Comparison of ENCODE assay signal across 31 mouse cellular contexts in genomic region chr2:84539096-84539495, GRCm38 (mm10).
"Had no signal": no experiment of that assay in that cellular context is flagged by ENCODE, and none has a peak within 500 bp of the region (broad histone marks: within the 10 kb centered on the region; RNA-seq: fewer than 3 reads in every experiment).

No protein-coding gene starts in this region.

- DNase-seq: left cerebral cortex, postnatal 4 days; liver; liver, embryonic 13.5 days; liver, postnatal 0 days; lung, adult 18-20 months; lung, adult 2 months; lung, embryonic 14.5 days; lung, postnatal 10 days; lung, postnatal 14 days; lung, postnatal 36 days; lung, postnatal 4 days; midbrain, embryonic 14.5 days had no signal

- ATAC-seq: liver, embryonic 12.5 days; liver, postnatal 0 days; lung, postnatal 0 days; midbrain, embryonic 13.5 days; midbrain, embryonic 15.5 days; midbrain, embryonic 16.5 days had no signal

- H3K27me3 ChIP-seq: limb, embryonic 12.5 days; limb, embryonic 13.5 days; limb, embryonic 15.5 days; liver, embryonic 12.5 days; liver, embryonic 13.5 days; liver, embryonic 15.5 days; lung, embryonic 15.5 days; megakaryocyte, embryonic 14.5 days; midbrain, embryonic 12.5 days; midbrain, embryonic 13.5 days; midbrain, embryonic 15.5 days had no signal

- H3K9me3 ChIP-seq: limb, embryonic 10.5 days; limb, embryonic 12.5 days; limb, embryonic 13.5 days; limb, embryonic 15.5 days; liver, embryonic 12.5 days; liver, embryonic 13.5 days; liver, embryonic 15.5 days; lung, embryonic 15.5 days; megakaryocyte, embryonic 14.5 days; midbrain, embryonic 10.5 days; midbrain, embryonic 12.5 days; midbrain, embryonic 13.5 days; midbrain, embryonic 15.5 days had no signal

- H3K4me2 ChIP-seq: limb, embryonic 12.5 days; limb, embryonic 13.5 days; limb, embryonic 15.5 days; liver, embryonic 11.5 days; liver, embryonic 12.5 days; liver, embryonic 13.5 days; liver, embryonic 15.5 days; lung, embryonic 14.5 days; lung, embryonic 15.5 days; midbrain, embryonic 11.5 days; midbrain, embryonic 12.5 days; midbrain, embryonic 13.5 days; midbrain, embryonic 15.5 days had no signal

- H3K4me3 ChIP-seq: limb, embryonic 10.5 days; limb, embryonic 12.5 days; limb, embryonic 13.5 days; limb, embryonic 15.5 days; liver, embryonic 12.5 days; liver, embryonic 13.5 days; liver, embryonic 15.5 days; lung, embryonic 15.5 days; megakaryocyte, embryonic 14.5 days; midbrain, embryonic 10.5 days; midbrain, embryonic 12.5 days; midbrain, embryonic 13.5 days; midbrain, embryonic 15.5 days; myocyte had no signal

- H3K27ac ChIP-seq: limb, embryonic 10.5 days; limb, embryonic 12.5 days; limb, embryonic 13.5 days; limb, embryonic 15.5 days; liver, embryonic 12.5 days; liver, embryonic 13.5 days; liver, embryonic 14.5 days; liver, embryonic 15.5 days; lung, embryonic 15.5 days; macrophage; midbrain, embryonic 10.5 days; midbrain, embryonic 12.5 days; midbrain, embryonic 13.5 days; midbrain, embryonic 15.5 days had no signal

- H3K9ac ChIP-seq: limb, embryonic 12.5 days; limb, embryonic 13.5 days; limb, embryonic 15.5 days; liver, embryonic 12.5 days; liver, embryonic 13.5 days; liver, embryonic 14.5 days; liver, embryonic 15.5 days; liver, postnatal 0 days; lung, embryonic 14.5 days; lung, embryonic 15.5 days; midbrain, embryonic 12.5 days; midbrain, embryonic 13.5 days; midbrain, embryonic 15.5 days had no signal

- H3K36me3 ChIP-seq: limb, embryonic 10.5 days; limb, embryonic 12.5 days; limb, embryonic 13.5 days; limb, embryonic 15.5 days; liver, embryonic 12.5 days; liver, embryonic 13.5 days; liver, embryonic 15.5 days; lung, embryonic 15.5 days; midbrain, embryonic 10.5 days; midbrain, embryonic 12.5 days; midbrain, embryonic 13.5 days; midbrain, embryonic 15.5 days had no signal

- H3K4me1 ChIP-seq: limb, embryonic 10.5 days; limb, embryonic 12.5 days; limb, embryonic 13.5 days; limb, embryonic 15.5 days; liver, embryonic 12.5 days; liver, embryonic 13.5 days; liver, embryonic 15.5 days; lung, embryonic 15.5 days; midbrain, embryonic 10.5 days; midbrain, embryonic 12.5 days; midbrain, embryonic 13.5 days; midbrain, embryonic 15.5 days had no signal
